Mouse (Mus musculus) heart, postnatal 14 days (tissue): Measurements from ENCODE around the gene Sec22c. TPM values are rescaled to one million over a fixed set of nuclear protein-coding genes. Genes with fewer than 3 reads are reported as not detected.

Experiments
- DNase-seq, 2 experiments: peaks; one replicate each; pipeline ENCODE4 v3.0.0; 2021 to 2022
- intact Hi-C: fragments of 180-260 bp; cut with DNase I; formaldehyde crosslinking; loops from one replicate; pipeline ENCODE4 v1.15.1; 2025
- total RNA-seq, 2 experiments: library from RNA; stranded (reverse); gene quantifications; 2 replicates each; pipeline ENCODE4 v1.2.3; 2021

The Sec22c gene
- total RNA-seq, 2 experiments from 2014 or later: 5.3 to 5.8 TPM

DNA sequence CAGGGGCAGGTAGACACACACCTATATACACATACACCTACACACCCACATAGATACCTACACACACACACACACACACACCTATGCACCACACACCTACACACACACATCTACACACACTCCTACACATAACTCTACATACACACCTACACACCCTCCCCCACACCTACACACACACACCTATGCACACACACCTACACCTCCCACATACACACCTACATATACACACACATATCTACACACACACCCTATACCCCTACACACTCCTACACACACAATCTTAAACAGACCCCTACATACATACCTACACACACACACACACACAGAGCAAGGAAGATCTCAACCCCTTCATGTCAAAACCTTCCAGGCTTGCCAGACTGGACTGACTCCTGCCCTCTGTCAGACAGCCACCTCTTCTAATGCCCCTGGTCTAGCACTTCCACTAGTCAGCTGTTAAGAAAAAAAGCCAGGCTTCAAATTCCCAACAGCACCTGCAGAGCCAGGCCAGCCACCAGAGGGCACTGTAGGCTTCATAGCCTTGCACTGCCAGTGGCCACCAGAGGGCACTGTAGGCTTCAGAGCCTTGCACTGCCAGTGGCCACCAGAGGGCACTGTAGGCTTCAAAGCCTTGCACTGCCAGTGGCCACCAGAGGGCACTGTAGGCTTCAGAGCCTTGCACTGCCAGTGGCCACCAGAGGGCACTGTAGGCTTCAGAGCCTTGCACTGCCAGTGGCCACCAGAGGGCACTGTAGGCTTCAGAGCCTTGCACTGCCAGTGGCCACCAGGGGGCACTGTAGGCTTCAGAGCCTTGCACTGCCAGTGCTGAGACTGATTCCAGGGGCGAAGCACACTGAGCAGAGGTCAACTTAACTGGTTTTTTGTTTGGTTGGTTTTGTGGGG lies 7.9 kb downstream of the Sec22c start:
- DNase-seq: peak; percentile 72 to 80
- intact Hi-C loops: loop anchor here (2.0 kb wide), 1 partner anchor 133 kb away; no protein-coding TSS in a partner anchor

- intact Hi-C loops: loop anchor here (2.0 kb wide), 1 partner anchor 134 kb away; no protein-coding TSS in a partner anchor
- no peak for DNase-seq
Measured at GRCm38 (mm10) chr9:121696626-121697025, 8.7 kb downstream of the Sec22c start.

DNA sequence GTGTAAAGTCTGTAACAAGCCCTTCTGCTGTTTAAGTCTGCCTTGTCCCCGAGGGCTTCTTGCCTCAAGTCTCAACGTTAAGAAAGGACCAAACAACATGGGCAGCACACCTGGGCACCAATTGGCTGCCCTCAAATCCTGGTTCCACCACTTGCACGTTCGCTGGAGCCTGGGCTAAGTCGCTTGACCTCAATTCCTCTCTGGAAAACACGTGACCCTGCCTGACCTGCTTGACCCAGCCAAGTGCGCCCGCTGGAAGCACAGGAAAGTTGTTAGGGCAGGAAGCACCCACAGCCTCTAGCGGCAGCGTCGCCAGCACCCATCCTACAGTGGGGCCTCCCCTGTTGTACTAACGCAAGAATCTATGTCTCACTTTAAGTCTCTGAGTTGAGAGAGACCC lies 10.6 kb downstream of the Sec22c start:
- DNase-seq: no peak
- intact Hi-C loops: no loop called here

DNA sequence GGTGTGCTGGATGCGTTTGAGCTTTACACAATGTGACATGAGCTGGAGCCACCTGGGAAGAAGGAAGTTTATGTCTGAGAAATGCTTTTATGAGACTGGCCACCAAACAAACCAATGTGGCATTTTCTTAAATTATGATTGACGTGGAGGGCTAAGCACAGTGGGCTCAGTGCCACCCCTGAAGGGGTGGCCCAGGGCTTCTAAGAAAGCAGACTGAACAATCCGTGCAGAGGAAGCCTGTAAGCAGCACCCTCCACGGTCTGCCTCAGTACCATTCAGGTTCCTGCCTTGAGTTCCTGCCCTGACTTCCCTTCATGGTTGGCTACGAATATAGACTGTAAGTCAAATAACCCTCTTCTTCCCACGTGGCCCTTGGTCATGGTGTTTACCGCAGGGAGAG lies 14.6 kb downstream of the Sec22c start:
- no peak for DNase-seq
- intact Hi-C loops: no loop called here

DNA sequence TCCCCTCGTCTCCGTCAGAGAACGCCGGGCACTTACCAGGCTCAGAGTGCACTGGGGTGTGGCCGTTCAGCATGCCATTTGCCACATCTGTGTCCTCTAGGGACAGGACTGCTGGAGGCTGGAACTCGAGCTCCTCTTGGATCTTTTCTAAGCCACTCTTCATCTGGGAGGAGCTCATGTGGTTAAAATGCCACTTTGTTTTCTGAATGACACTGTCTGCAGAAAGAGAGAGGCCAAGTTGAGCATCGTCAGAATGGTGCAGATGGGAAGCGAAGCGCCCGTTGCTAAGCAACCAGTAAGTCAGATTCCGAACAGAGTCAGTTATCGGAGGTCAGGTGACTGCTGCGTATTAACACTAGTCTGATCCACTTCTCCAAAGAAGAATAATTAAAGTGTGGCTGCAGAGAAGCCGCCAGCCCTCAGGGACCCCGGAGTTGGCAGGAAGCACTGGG lies 15.1 kb downstream of the Sec22c start:
- intact Hi-C loops: no loop called here
- DNase-seq: no peak

GRCm38 (mm10) chr9:121684702-121685101 lies 20.6 kb downstream of the Sec22c start:
- DNase-seq: no peak

DNA sequence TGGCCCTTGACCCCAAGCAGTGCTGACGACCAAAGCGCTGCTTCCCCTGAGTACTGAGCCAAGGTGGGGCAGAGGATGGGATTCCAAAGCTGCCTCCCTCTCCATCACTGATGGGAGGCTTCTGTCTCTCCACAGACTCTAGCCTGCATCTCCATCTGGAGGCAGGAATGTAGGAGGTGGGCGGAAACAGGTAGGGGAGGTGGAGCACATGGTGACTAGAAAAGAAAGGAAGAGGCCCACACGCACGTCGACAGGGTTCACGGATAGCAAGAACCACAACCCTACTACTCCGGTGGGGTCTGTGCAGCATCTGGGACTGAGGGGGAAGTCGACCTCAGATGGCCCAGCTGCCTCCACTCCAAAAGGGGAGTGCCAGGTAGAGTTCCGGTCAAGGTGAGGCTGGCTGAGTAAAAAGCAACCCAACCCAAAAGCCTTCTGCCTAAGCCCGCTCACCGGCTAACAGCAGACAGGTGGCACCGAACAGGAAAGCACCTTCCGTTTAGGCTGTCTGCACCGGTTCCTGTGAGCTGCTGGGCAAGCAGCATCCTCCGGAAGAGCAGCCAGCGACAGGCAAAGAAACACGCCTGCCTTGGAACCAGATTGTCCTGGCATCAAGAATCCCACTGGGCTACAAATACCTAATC lies 23.1 kb downstream of the Sec22c start:
- no peak for DNase-seq
- intact Hi-C loops: no loop called here

More at GRCm38 (mm10) chr9:121684702-121685101, 20.6 kb downstream of the Sec22c start:
- intact Hi-C loops: no loop called here

DNA sequence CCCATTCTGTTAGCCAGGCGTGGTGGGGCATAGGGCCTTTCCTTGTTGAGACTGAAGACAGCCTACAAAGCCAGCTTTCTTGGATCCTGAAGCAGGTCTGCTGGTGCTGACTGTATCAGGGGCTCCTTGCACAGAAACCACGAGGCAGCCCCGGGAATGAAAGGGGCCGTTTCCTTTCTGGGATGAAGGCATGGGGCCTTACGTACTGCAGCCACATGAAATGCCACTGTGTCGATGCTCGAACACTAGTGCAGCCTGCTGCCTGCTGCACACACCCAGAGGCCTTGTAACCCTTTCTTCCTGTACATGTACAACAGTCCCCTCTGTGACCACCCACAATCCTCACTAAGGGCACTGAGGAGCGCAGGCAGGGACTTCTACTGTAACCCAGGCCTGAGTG lies 24.1 kb downstream of the Sec22c start:
- intact Hi-C loops: no loop called here
- DNase-seq: no peak

DNA sequence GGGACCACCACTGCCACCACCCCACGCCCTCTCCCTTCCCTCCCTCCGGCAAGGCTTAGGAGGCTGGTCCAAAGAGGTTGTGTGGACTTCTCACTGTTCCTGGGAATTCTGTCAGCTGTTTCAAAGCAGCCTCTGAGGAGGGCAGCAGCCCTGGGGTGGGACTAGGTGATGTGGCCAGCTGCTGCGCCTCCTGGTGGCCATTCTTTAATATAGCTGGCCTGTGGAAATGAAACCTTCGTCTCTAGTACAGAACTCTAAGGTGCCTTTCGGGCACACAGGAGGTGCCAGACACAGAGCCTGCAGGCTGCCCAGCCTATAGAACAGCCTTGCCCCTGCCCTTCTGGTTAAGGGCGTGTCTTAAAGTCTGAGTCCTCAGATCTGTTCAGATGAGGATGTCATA lies 25.7 kb downstream of the Sec22c start:
- intact Hi-C loops: loop anchor here (1.0 to 5.0 kb wide), 2 partner anchors 37 to 432 kb away; partner anchors contain the start of genes Lyzl4 and Vipr1
- peak; percentile 67 to 77 for DNase-seq

DNA sequence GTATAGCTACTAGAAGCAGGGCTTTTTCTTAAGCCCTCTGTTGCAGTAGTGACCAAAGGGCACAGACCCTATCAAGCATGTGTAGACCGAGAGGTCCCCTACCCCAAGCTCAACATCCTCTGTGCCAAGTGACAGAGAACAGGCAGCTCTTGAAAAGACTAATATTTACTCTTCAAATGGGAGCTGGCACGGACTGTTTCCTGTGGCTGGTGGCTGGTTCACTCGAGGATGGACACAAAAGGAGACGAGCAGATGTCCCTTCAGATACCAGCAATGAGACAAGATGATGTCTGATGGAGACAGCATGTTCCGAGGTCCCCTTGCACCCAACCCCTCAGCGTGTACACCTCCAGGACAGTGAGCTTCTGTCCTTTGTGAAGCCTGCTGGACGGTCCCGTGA lies 27.8 kb downstream of the Sec22c start:
- intact Hi-C loops: loop anchor here (5.0 kb wide), 1 partner anchor 430 kb away; no protein-coding TSS in a partner anchor
- no peak for DNase-seq

DNA sequence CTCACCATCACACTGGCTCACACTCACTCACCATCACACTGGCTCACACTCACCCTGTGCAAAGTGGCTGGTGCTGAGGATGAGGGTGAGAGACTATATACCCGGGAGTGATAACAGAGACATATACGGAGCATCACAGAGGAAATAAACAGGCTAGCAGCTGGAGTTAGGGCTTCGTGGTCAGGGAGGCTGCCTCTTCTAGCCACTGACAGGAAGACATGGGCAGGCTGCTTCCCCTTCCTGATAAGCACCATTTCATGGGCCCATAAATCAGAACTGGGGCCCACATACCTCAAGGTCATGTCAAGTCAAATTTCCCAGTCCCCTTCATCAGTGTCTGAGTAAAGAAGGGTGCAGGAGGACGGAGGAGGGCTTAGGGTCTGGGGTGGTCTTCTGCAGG lies 28.2 kb downstream of the Sec22c start:
- no peak for DNase-seq
- intact Hi-C loops: loop anchor here (5.0 kb wide), 1 partner anchor 430 kb away; no protein-coding TSS in a partner anchor

DNA sequence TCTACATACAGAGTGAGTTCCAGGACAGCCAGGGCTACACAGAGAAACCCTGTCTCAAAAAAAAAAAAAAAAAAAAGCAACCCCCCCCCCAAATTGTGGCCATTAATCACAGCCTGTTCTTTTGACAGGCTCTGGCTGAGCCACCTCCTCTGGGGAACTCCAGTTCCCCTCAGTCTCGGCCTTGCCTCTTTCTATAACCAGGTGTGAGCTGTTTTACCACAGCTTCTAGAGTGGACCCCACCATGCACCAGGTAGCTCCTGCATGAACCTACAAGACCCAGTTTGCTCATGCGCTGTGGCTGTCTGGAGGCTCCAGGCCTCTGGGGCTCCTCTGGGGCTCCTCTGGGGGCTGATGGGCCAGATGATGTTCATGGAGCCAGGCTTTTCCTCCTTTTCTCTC lies 29.7 kb downstream of the Sec22c start:
- intact Hi-C loops: loop anchor here (5.0 kb wide), 1 partner anchor 428 kb away; no protein-coding TSS in a partner anchor
- no peak for DNase-seq

- intact Hi-C loops: loop anchor here (5.0 kb wide), 1 partner anchor 428 kb away; no protein-coding TSS in a partner anchor
- DNase-seq: no peak
Measured at GRCm38 (mm10) chr9:121675011-121675410, 30.3 kb downstream of the Sec22c start.

- intact Hi-C loops: loop anchor here (5.0 kb wide), 1 partner anchor 196 kb away; no protein-coding TSS in a partner anchor
- DNase-seq: no peak
Measured at GRCm38 (mm10) chr9:121673716-121674115, 31.6 kb downstream of the Sec22c start.

DNA sequence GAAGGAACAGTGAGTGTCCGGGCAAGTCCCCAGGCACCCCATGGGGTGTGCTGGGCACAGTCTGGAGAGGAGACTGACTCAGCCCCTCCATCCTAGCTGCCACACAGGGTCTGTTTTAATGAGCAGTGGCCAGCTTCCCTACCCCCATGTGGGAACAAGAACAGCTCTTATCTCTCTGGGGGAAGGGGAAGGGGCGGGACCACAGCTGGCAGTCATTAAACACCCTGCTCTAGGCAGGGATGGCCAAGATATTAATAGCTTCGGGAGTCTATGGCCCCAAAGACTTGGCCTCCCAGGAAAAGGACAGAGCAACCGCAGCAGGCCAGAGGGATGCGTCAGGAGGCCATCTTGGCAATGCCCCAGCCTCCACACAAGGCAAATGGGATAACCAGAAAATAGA lies 33.0 kb downstream of the Sec22c start:
- peak; percentile 54 to 60 for DNase-seq
- intact Hi-C loops: loop anchor here (5.0 kb wide), 1 partner anchor 195 kb away; no protein-coding TSS in a partner anchor

- peak; percentile 52 to 71 for DNase-seq
- intact Hi-C loops: loop anchor here (5.0 kb wide), 1 partner anchor 194 kb away; no protein-coding TSS in a partner anchor
Measured at GRCm38 (mm10) chr9:121671300-121671699, 34.0 kb downstream of the Sec22c start.

DNA sequence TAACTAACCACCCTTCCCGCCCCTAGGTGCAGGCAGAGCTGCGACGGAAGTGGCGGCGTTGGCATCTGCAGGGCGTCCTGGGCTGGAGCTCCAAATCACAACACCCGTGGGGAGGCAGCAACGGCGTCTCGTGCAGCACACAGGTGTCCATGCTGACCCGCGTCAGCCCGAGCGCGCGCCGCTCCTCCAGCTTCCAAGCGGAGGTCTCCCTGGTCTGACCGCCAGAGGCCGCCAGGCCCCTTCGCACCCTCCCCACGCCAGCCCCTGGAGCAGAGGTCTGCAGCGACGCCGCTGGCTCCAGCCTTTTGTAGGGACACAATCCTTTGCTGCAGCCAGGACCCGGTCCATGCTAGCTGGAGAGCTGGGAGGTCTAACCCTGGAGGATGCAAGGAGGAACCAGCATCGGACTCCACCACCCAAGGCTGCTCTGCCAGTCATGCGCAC lies 35.9 kb downstream of the Sec22c start:
- intact Hi-C loops: no loop called here
- peak; percentile 81 to 83 for DNase-seq

DNA sequence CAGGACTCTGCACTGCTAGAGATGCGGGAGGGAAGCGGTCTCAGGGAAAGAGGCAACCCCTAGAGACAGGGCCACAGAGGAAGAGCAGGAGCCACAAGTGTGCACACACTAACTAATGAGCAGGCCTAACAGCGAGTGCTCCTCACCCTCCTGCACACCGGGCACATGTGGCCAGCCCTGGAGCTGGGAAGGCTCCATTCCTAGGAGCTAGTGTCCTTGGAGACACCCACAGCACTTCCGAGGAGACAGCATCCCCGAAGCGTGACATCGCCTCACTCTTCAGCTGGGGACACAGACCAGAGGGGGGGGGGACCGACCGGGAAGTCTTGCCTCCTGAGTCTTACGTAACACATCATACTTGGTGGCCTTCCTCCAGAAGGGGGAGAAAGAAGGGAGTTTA lies 37.5 kb downstream of the Sec22c start:
- peak in 1 of 2 experiments; percentile 17 for DNase-seq
- intact Hi-C loops: no loop called here

GRCm38 (mm10) chr9:121666957-121667630 lies 38.2 kb downstream of the Sec22c start:
- intact Hi-C loops: no loop called here
- DNase-seq: peak in 1 of 2 experiments; percentile 28

- no peak for DNase-seq
- intact Hi-C loops: no loop called here
Measured at GRCm38 (mm10) chr9:121664104-121664503, 41.2 kb downstream of the Sec22c start.
